Mouse (Mus musculus): ENCODE measurements around the gene Tmtc1. TPM values are rescaled to one million over a fixed set of nuclear protein-coding genes. Genes with fewer than 3 reads are reported as not detected.

Tmtc1 gene
- polyA plus RNA-seq, 2 experiments = 2.0 to 3.0 TPM

DNA sequence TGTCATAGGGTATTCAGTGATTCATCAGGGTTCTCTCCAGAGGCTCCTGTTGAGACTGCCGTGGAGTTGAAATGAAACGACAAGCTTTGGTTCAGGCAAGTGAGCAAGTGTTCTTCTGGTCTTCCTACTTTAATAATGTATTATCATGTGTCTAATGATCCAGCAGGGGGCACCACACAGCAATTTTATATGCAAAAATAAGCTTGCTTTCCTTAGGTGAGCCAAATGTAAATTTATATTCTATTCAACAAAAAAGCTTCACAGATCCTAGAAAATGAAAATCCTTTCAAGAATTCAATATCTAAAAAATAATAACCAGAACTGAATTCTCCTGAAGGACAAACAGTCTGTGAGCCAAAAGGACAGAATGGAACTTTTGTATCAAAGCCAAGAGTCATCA, 195.6 kb downstream of the Tmtc1 start:
- Histone ChIP-seq H3K9ac (ENCODE audit: low read depth, low read length, severe bottlenecking) (no peak overlapping the region), H3K27ac (replicated peaks; ENCODE audit: low read depth, low read length) (no peak overlapping the region), H3K27me3 (ENCODE audit: control insufficient read depth, insufficient read depth, low read length) (no peaks in the 10 kb centered on the region), H3K4me1 (ENCODE audit: control insufficient read depth, insufficient read depth, low read length) (no peaks in the 10 kb centered on the region), H3K9me3 (ENCODE audit: control insufficient read depth, low read length) (no peaks in the 10 kb centered on the region), H3K36me3 (ENCODE audit: control insufficient read depth, insufficient read depth, low read length) (no peaks in the 10 kb centered on the region), H3K4me3 (replicated peaks; ENCODE audit: low read length) (no peak overlapping the region), H3K4me2 (replicated peaks; ENCODE audit: low read depth, low read length, severe bottlenecking) (no peak overlapping the region)
- 53% methylated on average over 2 of the region's 2 CpGs for WGBS
- no peak for TF ChIP-seq POLR2A (IDR thresholded peaks at IDR 0.05; ENCODE audit: borderline replicate concordance, extremely low read depth, insufficient read depth, insufficient read length)
- ATAC-seq (ENCODE audit: low FRiP score, low read depth) = no peak
- DNase-seq (ENCODE audit: low spot score) = peak; percentile 85

DNA sequence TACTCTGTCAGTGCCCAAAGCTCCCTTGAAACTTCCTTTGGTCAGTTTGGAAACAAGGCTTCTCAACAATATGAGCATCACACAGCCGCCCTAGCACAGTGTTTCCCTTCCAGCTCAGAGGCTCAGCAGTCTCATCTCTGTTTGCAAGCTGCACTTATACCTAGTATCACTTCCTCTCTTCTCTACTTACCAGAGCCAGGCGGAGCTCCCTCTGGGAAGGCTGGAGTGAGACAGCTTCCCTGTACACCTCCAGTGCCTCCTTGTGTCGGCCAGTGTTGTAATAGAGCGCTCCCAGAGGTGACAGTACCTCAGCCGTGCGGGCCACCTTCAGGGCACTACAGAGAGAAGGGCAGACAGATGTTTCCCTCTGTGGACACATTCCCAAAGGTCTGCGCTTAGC, 197.6 kb downstream of the Tmtc1 start:
- Histone ChIP-seq H3K4me3 (replicated peaks; ENCODE audit: low read length) (no peak overlapping the region), H3K4me2 (replicated peaks; ENCODE audit: low read depth, low read length, severe bottlenecking) (no peak overlapping the region), H3K9me3 (ENCODE audit: control insufficient read depth, low read length) (no peaks in the 10 kb centered on the region), H3K9ac (ENCODE audit: low read depth, low read length, severe bottlenecking) (no peak overlapping the region), H3K36me3 (ENCODE audit: control insufficient read depth, insufficient read depth, low read length) (no peaks in the 10 kb centered on the region), H3K27ac (replicated peaks; ENCODE audit: low read depth, low read length) (no peak overlapping the region), H3K4me1 (ENCODE audit: control insufficient read depth, insufficient read depth, low read length) (no peaks in the 10 kb centered on the region), H3K27me3 (ENCODE audit: control insufficient read depth, insufficient read depth, low read length) (no peaks in the 10 kb centered on the region)
- ATAC-seq (ENCODE audit: low FRiP score, low read depth) (no peak), DNase-seq (ENCODE audit: low spot score) (no peak)
- WGBS = 76% methylated on average over 7 of the region's 7 CpGs
- no peak for TF ChIP-seq POLR2A (IDR thresholded peaks at IDR 0.05; ENCODE audit: borderline replicate concordance, extremely low read depth, insufficient read depth, insufficient read length)

DNA sequence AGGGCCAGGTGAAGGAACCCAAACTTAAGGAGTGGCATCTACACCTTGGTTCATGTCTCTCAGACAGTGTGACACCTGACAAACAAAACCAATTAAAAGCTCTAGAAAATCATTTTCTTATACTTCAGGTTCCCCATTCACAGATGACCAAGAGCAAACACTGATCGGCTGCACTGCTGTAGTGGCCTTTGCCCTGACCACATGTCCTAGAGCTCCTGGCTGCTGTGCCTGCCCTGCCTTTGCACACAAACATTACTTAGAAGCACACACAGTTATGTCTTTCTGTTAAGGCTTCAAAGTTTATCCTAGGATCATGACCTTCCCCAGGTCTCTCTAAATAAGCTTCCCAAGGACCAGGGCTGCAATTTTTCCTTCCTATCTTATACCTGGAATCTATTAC, 199.4 kb downstream of the Tmtc1 start:
- WGBS = 80% methylated on average over 1 of the region's 1 CpGs
- H3K4me3 ChIP-seq (replicated peaks; ENCODE audit: low read length) = no peak overlapping the region
- no peak for TF ChIP-seq POLR2A (IDR thresholded peaks at IDR 0.05; ENCODE audit: borderline replicate concordance, extremely low read depth, insufficient read depth, insufficient read length)

DNA sequence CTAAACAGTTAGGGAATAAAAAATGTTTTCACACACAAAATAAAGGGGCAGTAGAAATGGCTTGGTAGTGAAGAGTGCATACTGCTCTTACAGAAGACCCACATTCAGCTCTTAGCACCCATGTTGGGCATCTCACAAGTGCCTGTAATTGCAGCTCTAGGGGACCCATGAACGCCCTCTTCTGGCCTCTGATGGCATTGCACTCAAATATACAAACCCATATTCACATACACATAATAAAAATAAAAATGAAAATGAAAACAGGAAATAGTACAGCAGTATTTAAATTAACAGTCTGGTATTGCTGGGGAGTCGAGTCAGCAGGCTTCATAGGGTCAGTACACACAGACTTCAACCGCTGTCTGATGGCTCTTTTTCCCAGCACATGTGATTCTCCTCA, 201.9 kb downstream of the Tmtc1 start:
- 69% methylated on average over 3 of the region's 3 CpGs for WGBS
- no peak for ATAC-seq (ENCODE audit: low FRiP score, low read depth)
- Histone ChIP-seq H3K4me1 (ENCODE audit: control insufficient read depth, insufficient read depth, low read length) (no peaks in the 10 kb centered on the region), H3K9me3 (ENCODE audit: control insufficient read depth, low read length) (no peaks in the 10 kb centered on the region), H3K4me2 (replicated peaks; ENCODE audit: low read depth, low read length, severe bottlenecking) (no peak overlapping the region), H3K27ac (replicated peaks; ENCODE audit: low read depth, low read length) (no peak overlapping the region), H3K27me3 (ENCODE audit: control insufficient read depth, insufficient read depth, low read length) (no peaks in the 10 kb centered on the region), H3K4me3 (replicated peaks; ENCODE audit: low read length) (no peak overlapping the region), H3K9ac (ENCODE audit: low read depth, low read length, severe bottlenecking) (no peak overlapping the region), H3K36me3 (ENCODE audit: control insufficient read depth, insufficient read depth, low read length) (no peaks in the 10 kb centered on the region)
- no peak for DNase-seq (ENCODE audit: low spot score)
- TF ChIP-seq POLR2A (IDR thresholded peaks at IDR 0.05; ENCODE audit: borderline replicate concordance, extremely low read depth, insufficient read depth, insufficient read length) = no peak

More for the DNA sequence above, 199.4 kb downstream of the Tmtc1 start:
- Histone ChIP-seq H3K4me2 (replicated peaks; ENCODE audit: low read depth, low read length, severe bottlenecking) (no peak overlapping the region), H3K9ac (ENCODE audit: low read depth, low read length, severe bottlenecking) (no peak overlapping the region), H3K27me3 (ENCODE audit: control insufficient read depth, insufficient read depth, low read length) (no peaks in the 10 kb centered on the region), H3K4me1 (ENCODE audit: control insufficient read depth, insufficient read depth, low read length) (no peaks in the 10 kb centered on the region), H3K27ac (replicated peaks; ENCODE audit: low read depth, low read length) (no peak overlapping the region), H3K36me3 (ENCODE audit: control insufficient read depth, insufficient read depth, low read length) (no peaks in the 10 kb centered on the region), H3K9me3 (ENCODE audit: control insufficient read depth, low read length) (no peaks in the 10 kb centered on the region)
- ATAC-seq (ENCODE audit: low FRiP score, low read depth) = no peak
- DNase-seq (ENCODE audit: low spot score) = no peak

DNA sequence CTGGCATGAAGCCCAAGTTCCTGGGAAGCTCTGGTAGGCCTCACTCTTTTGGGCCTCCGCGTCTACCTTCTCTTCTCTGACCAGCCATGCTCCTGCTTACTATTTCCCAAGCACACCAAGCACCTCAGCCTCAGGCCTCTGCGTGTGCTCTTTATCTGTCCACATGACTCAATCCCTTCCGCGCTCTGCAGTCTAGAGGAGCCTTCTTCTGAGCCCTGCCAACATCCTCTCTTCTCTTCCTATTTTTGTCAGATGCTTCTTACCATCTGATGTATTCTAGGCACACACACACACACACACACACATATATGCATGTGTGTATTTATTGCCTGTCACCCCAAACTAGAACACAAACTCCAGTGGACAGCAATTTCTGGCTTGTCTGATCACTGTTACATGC, 202.5 kb downstream of the Tmtc1 start:
- Histone ChIP-seq H3K4me1 (ENCODE audit: control insufficient read depth, insufficient read depth, low read length) (no peaks in the 10 kb centered on the region), H3K4me3 (replicated peaks; ENCODE audit: low read length) (no peak overlapping the region), H3K36me3 (ENCODE audit: control insufficient read depth, insufficient read depth, low read length) (no peaks in the 10 kb centered on the region), H3K4me2 (replicated peaks; ENCODE audit: low read depth, low read length, severe bottlenecking) (no peak overlapping the region), H3K27ac (replicated peaks; ENCODE audit: low read depth, low read length) (no peak overlapping the region), H3K9me3 (ENCODE audit: control insufficient read depth, low read length) (no peaks in the 10 kb centered on the region), H3K27me3 (ENCODE audit: control insufficient read depth, insufficient read depth, low read length) (no peaks in the 10 kb centered on the region), H3K9ac (ENCODE audit: low read depth, low read length, severe bottlenecking) (no peak overlapping the region)
- no peak for ATAC-seq (ENCODE audit: low FRiP score, low read depth)
- no peak for TF ChIP-seq POLR2A (IDR thresholded peaks at IDR 0.05; ENCODE audit: borderline replicate concordance, extremely low read depth, insufficient read depth, insufficient read length)
- WGBS = 91% methylated on average over 5 of the region's 5 CpGs
- DNase-seq (ENCODE audit: low spot score) = no peak

DNA sequence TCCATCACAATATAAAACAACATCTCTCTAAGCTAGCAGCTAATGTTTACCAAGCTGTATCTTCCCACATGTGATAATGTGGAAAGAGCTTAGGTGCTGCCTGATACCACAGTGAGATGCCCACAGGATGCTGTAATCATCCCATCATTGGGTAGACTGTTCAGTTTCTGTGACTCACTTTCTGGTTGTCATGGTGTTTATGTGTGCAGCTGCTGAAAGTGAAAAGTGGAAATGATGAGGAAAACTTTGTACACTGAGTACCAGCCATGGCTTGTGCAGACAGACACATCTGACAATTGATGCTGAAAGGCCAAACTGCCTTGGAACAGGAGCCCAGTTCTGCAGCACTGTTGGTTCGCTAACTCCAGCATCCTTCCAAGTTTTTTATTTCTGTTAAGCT, 204.9 kb downstream of the Tmtc1 start:
- Histone ChIP-seq H3K27me3 (ENCODE audit: control insufficient read depth, insufficient read depth, low read length) (no peaks in the 10 kb centered on the region), H3K4me1 (ENCODE audit: control insufficient read depth, insufficient read depth, low read length) (no peaks in the 10 kb centered on the region), H3K9me3 (ENCODE audit: control insufficient read depth, low read length) (no peaks in the 10 kb centered on the region), H3K4me2 (replicated peaks; ENCODE audit: low read depth, low read length, severe bottlenecking) (no peak overlapping the region), H3K27ac (replicated peaks; ENCODE audit: low read depth, low read length) (no peak overlapping the region), H3K4me3 (replicated peaks; ENCODE audit: low read length) (no peak overlapping the region), H3K9ac (ENCODE audit: low read depth, low read length, severe bottlenecking) (no peak overlapping the region), H3K36me3 (ENCODE audit: control insufficient read depth, insufficient read depth, low read length) (no peaks in the 10 kb centered on the region)
- ATAC-seq (ENCODE audit: low FRiP score, low read depth) (no peak), DNase-seq (ENCODE audit: low spot score) (no peak)
- TF ChIP-seq POLR2A (IDR thresholded peaks at IDR 0.05; ENCODE audit: borderline replicate concordance, extremely low read depth, insufficient read depth, insufficient read length) = no peak
- 93% methylated on average over 1 of the region's 1 CpGs for WGBS
